Mouse (Mus musculus) c-Kit-positive CD71-positive TER-119-negative erythroid progenitor cells, embryonic 14.5 days (primary cell): ENCODE measurements around the gene Lce3b.
A peak's percentile ranks its signal among the peaks of the same experiment; 100 is the strongest.

Experiments
- DNase-seq: peaks from one replicate; pipeline ENCODE4 v3.0.0-alpha.2; 2013; ENCODE audit warnings: low read depth

Lce3b gene

DNA sequence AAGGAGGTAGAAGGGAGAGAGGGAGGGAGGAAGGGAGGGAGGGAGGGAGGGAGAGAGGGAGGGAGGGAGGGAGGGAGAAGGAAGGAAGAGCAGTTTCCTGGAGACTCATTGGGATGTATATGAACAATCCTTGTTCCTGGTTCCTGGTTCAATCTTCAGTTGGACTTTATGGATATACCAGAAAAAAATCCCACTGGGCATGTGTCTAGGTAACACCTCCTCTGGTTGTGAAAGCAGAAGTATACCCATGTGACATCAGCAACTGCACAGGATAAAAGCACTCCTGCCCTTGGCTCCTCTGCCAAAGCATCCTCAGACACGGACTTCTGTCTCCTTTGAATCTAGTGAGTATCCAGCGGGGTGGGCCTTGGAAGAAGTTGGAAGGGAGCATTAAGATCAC is at the start of gene Lce3b:
Lce3b (plus strand) TSS at position 301 of the 400 bp plus-strand sequence.
- DNase-seq, result no peak

DNA sequence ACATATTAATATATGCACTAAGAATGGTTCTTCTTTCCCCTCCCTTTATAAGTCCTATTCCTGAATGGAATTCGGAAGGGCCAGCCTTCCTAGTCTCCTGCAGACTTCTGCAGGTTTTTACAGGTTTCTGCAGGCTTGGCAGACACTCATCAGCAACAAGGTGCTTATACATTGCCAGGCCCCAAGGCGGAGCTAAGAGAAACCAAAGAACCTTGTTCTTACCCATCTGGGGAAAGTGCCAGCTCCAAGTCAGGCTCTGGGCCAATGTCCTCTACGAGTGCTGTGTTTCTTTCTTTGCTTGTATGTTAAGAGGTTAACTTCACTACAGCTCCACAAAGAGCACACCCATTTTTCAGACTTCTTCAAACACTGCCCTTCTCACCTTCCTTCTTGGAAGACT is 38.7 kb upstream of the Lce3b start:
- no peak for DNase-seq

DNA sequence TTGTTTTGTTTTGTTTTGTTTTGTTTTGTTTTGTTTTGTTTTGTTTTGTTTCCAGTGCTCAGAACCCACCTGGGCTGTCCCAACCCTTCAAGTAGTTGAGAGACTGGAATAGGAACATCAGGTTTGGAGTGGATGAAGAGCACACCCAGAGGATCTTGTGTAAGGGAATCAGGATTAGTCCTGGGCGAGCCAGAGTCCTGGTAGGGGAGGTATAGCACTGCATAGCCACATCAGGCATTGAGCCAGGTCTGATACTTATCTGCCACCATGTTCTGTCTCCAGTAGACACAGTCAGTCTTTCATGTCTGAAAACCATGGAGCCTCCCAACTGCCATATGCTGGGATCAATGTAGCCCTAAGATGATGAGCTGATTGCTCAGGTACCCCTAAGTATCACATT is 38.3 kb upstream of the Lce3b start:
- no peak for DNase-seq

DNA sequence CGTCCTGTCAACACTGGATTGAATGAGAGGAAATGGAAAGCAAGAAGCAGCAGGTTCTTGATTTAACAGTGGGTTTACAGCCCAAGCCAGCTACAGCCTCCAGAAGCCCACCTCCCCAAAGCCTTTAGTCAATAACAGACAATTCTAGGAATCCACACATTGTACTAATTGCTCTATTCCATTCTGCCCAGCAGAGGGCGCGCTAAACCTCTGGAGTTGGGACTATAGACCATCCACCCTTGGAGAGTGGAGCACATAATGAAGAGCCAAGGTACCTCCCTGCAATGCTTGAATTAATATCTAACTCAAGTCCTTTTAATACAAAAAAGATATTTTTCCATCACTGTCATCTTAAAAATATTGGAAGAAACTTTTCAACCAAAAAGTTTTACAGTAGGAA is 29.8 kb upstream of the Lce3b start:
- DNase-seq, result peak; percentile 9

DNA sequence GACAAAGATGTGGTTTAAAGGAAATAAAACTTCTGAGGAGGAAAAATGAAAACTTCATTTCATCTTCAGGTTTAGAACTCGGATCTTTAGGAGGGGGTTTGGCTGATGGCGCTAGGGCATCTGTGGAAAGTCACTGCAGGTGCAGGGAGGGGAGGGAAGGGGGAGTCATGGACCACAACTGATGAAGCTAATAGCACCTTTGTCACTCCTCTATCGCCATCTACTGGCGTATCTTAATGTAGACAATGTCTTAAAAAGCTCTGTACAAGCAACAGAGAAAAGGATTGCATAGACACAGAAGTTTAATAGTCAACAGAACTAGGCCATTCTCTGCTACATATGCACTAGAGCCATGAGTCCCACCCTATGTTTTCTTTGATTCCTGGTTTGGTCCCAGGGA is 29.1 kb upstream of the Lce3b start:
- no peak for DNase-seq

DNA sequence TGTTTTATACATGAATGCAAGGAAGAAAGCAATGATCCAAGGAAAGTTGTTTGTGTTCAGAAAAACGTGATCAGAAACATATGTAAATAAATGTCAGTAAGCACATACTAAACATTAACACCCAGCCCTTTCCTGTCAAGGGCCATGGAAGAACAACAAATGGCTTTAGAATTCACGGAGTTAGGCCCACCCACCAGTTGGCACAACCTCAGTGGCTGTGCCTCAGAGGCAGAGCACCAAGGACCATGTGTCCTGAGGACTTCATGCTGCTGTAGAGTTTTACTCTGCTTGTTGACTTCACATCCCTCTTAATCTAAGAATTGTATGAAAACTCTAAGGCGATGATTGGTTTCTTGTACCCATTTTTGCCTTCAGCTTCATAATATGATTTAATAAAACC is 27.6 kb upstream of the Lce3b start:
- DNase-seq, result no peak

DNA sequence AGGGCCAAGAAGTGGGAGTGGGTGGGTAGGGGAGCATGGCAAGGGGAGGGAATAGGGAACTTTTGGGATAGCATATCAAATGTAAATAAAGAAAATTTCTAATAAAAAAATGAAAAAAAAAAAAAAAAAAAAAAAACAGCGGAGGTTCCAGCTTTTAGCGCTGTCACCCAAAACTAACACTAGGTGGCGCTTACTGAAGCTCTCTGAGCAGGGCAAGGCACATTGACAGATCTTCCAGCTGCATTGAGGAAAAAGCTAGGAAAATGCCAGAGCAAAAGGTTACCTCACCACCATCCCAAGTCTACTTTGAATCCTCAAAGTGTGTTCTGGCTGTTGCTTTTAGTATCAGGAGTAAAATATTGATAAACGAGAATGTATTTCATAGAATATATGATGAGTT is 25.2 kb upstream of the Lce3b start:
- no peak for DNase-seq

DNA sequence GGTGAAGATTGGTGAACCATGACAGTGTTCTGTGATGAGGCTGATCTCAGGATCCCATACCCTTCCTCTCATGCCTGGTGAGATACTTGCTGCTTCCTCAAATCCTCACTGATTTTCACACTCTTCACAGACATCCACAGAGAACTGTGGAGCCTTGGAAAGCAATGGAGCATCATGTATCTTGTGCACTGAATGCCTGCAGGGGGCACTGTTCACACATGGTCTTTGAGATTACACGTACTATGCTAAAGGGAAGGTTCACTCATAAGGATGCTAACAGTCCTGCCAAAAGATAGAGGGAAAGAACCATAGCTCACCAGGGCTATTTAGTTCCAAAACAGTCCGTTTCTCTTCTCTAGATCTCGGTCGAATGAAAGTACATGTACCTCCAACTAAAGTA is 12.4 kb upstream of the Lce3b start:
- no peak for DNase-seq

DNA sequence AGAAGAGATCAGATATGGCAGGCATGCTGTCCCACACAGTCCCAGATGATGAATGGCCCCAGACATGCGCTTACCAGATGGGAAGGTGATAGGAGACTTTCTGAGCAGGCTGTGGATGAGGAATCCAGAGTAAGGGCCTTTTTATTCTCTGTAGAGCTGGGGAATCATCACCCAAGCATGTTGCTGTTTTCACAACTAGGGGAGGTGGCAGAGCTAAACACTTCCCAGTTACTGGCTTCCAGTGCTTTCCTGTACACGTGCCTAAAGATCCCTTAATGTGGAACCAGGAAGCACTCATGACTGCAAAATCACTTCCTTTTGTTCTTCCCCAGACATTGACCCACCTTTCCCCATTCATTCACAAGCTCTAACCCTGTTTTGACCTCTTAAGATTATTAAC is 6.6 kb upstream of the Lce3b start, which contains the start of gene Lce3a:
Lce3a (minus strand) TSS at position 101 of the 400 bp plus-strand sequence.
- no peak for DNase-seq

DNA sequence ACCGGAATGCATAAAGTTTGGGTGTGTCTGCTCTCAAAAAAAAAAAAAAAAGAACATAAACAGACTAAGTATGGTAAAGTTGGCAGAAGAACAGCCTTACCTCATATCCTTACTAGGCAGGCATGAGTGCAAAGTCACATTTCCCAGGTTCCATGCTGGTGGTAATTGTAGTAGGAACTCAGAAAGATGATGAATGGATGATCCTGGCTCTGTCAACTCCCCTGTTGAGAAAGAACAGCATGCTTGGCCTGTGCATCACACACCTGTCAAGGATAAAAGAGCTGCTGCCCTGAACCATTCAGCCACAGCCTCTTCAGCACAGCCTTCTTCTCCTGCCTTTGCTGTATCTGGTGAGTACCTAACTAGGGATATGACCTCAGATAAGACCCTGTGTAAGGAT is 11.4 kb downstream of the Lce3b start, which contains the start of gene Lce3c:
Lce3c (plus strand) TSS at position 301 of the 400 bp plus-strand sequence.
- no peak for DNase-seq

DNA sequence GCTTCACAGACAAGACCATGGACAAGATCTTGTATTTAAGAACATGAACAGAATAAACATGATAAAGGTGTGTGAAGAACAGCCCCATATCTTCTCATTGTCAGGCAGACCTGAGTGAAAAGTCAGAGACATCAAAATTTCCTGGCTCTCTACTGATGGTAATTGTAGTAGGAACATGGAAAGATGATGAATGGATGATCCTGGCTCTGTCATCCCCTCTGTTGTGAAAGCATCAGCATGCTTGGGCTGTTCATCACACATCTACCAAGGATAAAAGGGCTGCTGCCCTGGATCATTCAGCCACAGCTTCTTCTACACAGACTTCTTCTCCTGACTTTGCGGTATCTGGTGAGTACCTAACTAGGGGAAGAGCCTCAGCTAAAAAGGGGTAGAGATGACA is 24.3 kb downstream of the Lce3b start, which contains the start of gene Lce3d:
Lce3d (plus strand) TSS at position 301 of the 400 bp plus-strand sequence.
- DNase-seq, result no peak

DNA sequence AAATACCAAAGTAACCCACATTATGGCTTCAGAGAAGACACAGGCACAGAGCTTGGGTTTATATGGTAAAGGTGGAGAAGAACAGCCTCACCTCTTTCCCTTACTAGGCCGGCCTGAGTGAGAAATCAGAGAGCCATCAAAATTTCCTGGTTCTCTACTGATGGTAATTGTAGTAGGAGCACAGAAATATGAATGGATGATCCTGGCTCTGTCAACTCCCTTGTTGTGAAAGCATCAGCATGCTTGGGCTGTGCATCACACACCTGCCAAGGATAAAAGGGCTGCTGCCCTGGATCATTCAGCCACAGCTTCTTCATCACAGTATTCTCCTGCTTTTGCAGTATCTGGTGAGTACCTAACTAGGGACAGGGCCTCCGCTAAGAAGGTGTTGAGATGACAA is 34.0 kb downstream of the Lce3b start, which contains the start of gene Lce3e:
Lce3e (plus strand) TSS at position 301 of the 400 bp plus-strand sequence.
- DNase-seq, result no peak

DNA sequence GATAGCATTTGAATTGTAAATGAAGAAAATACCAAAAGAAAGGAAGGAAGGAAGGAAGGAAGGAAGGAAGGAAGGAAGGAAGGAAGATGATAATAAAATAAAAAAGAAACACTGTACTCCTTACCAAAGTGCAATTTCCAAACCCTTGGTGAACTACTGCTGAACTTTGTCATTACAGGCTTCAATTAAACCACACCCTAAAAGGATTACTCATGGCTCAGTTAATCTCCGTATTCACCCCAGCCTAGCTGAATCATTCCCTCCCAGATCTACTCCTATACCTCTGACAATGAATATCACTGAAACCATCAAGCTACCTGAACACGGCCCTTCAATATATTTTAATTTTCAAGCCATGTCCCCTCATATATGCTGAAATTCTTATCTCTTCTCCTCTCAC is 45.7 kb downstream of the Lce3b start:
- no peak for DNase-seq
